Mouse (Mus musculus) liver, adult 2 months (tissue): Measurements from ENCODE around the gene Cideb.

Source experiments
- CTCF ChIP-seq: fragments of 200-500 bp; IDR thresholded peaks from 2 replicates; pipeline ENCODE4 v1.5.1; 2011; ENCODE audit warnings: low read depth, low read length, control low read depth
- POLR2A ChIP-seq: fragments of 200-500 bp; IDR thresholded peaks from 2 replicates; pipeline ENCODE4 v1.6.1; 2011; ENCODE audit warnings: low read length, control low read depth; ENCODE audit not compliant: insufficient read depth; ENCODE audit errors: extremely low read depth

GRCm38 (mm10) chr14:55706051-55706600 is 52.1 kb downstream of the Cideb start:
- TF ChIP-seq CTCF (no peak), POLR2A (no peak)
